Mouse (Mus musculus): Measurements from ENCODE around the gene BC030867. TPM values are rescaled to one million over a fixed set of nuclear protein-coding genes. Genes with fewer than 3 reads are reported as not detected.
"Not testable (repeated sequence)": the region's sequence is repeated elsewhere in the genome, so short reads cannot be mapped to it uniquely, and the experiment has no call there.

The BC030867 gene
- total RNA-seq, 2 experiments from 2014 or later, result 0.83 to 0.99 TPM

DNA sequence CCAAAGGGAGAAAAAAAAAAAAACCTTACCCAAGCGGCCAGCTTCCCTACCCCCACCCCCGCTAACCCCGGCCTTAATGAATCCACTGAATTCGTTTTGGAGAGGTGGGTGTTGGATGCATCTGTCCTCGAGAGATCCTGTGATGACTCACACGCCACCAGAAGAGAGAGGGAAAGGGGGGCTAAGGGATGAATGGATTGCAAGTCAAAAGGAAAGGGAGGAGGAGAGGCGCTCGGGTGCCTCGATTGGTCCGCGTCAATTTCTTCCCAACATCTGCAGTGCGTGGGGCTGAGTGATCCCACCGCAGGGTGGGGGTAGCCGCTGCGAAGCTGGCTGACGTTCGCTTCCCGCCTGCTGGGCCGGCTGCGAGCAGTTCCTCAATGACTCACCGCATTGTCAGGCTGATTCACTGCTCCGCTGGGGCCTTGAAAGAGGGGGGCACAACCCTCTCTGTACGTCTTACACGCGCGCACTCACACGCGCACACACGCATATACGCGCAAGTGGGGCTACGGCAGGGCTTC lies 3.7 kb upstream of the BC030867 start:
- peak; percentile 72 to 87 for DNase-seq (ENCODE audit: extremely low spot score in 1 of 2, low spot score in 2 of 2)
- intact Hi-C loops (cut with DNase I), result no loop called here

DNA sequence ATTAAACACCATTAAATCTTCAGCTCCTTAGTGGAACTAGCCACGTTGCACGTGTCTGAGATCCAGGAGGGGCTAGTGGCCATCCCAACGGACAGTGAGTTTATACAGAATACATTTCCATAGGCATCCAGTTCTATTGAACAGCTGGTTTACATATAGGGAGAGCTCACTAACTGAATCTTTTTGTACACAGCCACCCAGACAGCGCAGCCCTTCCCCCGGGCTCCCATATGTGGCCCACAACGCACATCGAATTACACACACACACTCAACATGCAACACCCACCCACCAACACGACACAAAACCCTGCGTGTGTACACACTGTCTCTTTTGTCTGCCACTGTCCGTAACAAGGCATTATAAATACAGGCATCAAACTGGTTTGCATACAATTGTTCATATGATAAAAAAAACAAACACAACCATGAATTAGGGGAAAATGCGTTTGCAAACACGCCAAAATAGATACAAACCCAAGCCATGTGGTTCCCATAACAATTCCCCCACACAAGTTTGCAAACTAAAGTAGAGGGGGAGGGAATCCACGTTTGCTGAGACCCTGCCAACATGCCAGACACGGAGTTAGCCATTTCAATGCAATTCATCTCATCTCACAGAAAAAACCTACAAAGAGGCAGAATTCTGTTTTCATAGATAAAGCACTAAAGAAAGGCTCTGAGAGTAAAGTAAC lies 3.0 kb upstream of the BC030867 start:
- intact Hi-C loops (cut with DNase I), result no loop called here
- no peak for DNase-seq (ENCODE audit: extremely low spot score in 1 of 2, low spot score in 2 of 2)

DNA sequence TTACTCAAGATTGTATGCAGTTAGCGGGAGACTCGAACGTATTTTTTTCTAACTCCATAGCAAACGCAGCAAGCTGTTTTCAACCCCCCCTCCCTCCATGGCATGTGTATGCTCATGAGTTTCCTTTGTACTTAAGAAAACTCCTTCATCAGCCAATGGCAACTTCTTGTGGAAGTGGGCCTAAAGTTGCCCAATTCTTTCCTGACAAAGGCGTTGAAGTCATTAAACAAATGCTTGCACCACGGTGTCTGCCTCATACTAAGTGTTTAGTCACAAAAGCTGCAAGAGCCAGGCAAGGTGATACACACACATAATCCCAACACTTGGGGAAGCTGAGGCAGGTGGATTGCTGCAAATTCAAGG lies 2.4 kb upstream of the BC030867 start:
- DNase-seq (ENCODE audit: extremely low spot score in 1 of 2, low spot score in 2 of 2), result no peak
- intact Hi-C loops (cut with DNase I), result no loop called here

DNA sequence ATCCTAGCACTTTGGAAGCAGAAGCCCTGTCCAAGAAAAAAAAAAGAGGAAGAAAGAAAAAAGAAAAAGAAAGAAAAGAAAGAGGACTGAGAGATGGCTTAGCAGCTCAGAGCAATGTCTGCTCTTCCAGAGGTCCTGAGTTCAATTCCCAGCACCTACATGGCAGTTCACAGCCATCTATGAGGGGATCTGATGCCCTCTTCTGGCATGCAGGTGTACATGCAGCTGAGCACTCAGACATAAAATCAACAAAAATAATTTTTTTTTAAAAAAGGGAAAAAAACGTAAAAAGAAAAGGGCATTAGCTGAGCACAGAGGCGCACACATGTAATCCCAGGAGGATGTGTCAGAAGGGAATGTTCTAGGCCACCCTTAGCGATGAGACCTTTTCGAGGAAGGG lies 1.8 kb upstream of the BC030867 start:
- intact Hi-C loops (cut with DNase I), result no loop called here
- DNase-seq (ENCODE audit: extremely low spot score in 1 of 2, low spot score in 2 of 2), result no peak

DNA sequence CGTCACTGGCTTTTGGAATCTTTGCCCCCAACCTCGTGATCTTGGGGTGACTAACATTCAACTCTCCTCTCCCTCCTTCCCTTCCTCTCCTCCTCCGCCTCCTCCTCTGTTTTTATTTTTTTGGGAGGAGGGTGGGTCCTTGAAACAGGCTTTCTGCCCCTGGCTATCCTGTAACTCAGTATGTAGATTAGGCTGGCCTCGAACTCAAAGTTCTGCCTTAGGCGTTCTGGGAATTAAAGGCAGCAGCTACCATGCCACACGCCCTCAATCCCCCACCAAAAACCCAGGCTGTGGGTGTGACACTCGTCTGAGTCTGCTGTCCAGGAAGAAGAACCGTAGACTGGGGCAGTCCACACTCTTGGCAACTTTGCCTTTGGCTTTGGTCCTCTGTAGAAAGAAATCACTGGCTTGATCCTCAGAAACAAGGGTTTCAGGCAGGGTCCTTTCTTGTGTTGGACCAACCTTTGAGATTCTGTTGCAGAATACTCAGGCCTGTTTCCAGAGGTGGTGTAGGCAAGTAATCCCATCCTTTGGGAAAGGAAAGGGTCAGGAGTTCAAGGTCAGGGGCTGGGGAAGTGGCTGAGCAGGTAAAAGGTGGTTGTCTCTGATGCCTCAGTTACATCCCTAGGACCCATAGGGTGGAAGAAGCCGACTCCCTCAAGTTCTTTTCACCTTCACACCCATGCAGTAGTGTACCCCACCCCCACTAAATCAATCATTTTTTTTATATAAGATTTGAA lies 839 bp downstream of the BC030867 start:
- intact Hi-C loops (cut with DNase I), result no loop called here
- DNase-seq (ENCODE audit: extremely low spot score in 1 of 2, low spot score in 2 of 2), result no peak

DNA sequence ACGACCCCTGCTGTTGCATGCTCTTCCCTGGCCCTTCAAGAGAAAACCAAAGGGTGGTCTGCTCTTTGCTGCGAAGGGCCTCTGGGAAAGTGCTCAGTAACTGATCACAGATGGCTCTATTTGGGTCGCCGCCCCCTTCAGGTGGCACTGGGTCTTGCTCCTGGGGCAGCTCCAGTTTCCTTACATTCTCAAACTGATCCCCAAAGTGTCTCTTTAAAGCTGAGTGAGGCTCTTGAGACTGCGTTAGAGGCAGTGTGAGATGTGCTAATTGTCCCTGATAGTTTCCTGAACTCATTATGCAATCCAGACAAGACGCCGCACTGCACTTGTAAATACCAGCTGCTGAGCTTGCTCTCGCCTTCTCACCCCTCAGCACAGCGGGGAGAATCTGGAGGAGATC lies 8.8 kb downstream of the BC030867 start:
- peak in 1 of 2 experiments; percentile 40 for DNase-seq (ENCODE audit: extremely low spot score in 1 of 2, low spot score in 2 of 2)
- intact Hi-C loops (cut with DNase I), result no loop called here

DNA sequence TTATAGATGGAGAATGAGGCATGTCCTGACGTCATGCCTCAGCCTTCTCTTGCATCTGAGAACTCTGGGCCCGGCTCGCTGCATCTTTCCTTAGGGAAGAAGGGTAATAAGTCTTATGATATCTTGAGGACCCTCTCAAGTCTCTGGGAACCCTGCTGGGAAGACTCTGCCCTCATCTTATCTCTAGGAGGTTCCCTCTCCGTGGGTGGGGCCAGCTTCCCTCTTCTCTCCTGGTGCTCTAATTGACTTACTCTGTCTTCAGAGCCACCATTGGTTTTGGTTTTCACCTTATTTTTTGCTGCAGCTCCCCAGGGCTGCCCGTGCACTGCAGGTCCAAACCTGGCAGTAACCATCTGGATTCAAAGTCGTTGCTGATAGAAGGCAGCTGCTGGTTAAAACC lies 9.4 kb downstream of the BC030867 start:
- intact Hi-C loops (cut with DNase I), result no loop called here
- no peak for DNase-seq (ENCODE audit: extremely low spot score in 1 of 2, low spot score in 2 of 2)

DNA sequence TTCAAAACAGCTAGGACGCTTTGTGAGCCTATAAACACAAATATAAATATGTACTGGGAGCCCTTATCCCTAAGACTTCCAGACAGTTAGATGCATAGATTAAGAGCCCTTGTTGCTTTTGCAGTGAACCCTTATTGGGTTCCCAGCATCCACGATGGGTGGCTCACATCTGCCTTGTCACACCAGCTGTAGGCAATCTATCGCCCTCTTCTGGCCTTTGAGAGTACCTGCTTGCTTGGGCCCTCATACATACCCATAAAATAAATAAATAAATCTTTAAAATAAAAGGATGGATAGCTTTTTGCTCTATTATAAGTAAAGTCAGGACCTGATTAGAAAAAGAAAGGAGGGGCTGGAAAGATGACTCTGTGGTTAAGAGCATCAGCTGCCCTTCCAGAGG lies 9.8 kb downstream of the BC030867 start:
- intact Hi-C loops (cut with DNase I), result no loop called here
- no peak for DNase-seq (ENCODE audit: extremely low spot score in 1 of 2, low spot score in 2 of 2)

DNA sequence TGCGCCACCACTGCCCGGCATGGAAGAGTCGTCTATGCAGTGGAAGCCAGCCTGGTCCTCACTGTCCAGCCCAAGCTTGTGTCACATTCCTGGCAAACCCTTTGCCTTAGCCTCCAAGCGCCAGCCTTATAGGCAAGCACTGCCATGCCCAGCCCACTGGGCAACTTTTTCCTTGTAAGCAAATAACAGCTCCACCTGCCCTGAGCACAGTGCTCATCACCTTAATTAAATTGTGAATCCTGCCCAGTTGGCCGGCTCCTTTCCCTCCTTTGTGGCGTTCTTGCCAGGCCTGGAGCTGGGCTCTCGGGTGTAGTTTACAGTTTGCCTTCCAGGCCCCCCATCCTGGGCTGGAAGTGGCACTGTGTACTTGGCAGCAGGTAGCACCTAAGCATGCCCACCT lies 14.5 kb downstream of the BC030867 start:
- intact Hi-C loops (cut with DNase I), result no loop called here

DNA sequence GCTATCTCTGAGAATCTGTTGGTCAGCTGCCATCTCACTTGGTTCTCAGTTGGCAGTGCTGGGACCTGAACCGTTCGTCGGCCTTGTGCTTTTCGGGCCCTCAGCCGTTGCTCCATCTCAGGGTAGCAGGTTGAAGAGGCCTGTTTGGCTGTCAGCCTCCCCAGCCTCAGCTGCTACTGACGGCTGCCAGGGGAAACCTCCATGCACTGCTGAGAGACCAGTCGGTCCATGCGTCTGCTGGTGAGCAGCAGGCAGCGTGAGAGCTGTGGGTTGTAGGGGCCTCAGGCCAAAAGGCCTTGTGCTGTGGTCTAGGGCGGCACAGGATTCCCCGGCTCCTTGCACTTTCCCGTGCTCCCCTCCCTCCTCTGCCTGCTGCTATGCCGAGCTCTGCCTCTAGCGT lies 17.1 kb downstream of the BC030867 start:
- intact Hi-C loops (cut with DNase I), result loop anchor here (5.0 kb wide), 2 partner anchors 109 to 159 kb away; partner anchors contain the start of genes Pyy and Tmem101
- DNase-seq (ENCODE audit: extremely low spot score in 1 of 2, low spot score in 2 of 2), result no peak

More for the DNA sequence above, 14.5 kb downstream of the BC030867 start:
- DNase-seq (ENCODE audit: extremely low spot score in 1 of 2, low spot score in 2 of 2), result no peak

DNA sequence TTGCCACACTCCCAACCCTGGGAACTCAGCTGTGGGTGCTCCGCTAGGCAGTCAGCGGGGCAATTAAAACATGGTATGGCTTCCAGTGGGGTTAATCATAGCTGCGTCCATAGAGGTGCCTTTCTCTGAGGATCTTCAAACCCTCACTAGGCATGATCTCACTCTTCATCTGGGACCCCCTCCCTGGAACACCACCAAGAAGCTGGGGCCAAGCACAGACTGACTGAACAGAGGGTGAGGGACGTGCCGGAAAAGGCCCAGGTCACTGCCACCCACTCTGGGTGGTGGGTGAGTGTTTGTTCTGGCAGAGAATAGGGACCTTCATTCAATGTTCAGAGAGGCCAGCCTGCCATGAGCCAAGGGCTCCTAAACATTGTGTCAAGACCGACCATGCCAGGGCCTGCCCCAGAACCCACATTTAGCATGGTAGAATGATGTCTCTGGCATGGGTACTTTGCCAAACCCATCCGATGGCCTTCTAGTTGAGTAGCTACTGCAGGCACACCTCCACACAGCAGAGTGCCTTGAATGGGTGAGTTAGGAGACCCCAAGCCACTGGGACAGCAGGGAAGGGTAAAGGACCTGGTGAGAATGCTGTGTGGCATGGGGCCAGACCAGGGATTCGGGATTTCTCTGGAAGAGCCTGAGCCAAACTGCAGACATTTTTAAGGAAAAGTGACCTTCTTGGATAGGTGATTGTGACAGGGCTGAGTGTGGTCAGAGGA lies 18.1 kb downstream of the BC030867 start:
- DNase-seq (ENCODE audit: extremely low spot score in 1 of 2, low spot score in 2 of 2), result no peak
- intact Hi-C loops (cut with DNase I), result loop anchor here (5.0 kb wide), 2 partner anchors 109 to 159 kb away; partner anchors contain the start of genes Pyy and Tmem101

DNA sequence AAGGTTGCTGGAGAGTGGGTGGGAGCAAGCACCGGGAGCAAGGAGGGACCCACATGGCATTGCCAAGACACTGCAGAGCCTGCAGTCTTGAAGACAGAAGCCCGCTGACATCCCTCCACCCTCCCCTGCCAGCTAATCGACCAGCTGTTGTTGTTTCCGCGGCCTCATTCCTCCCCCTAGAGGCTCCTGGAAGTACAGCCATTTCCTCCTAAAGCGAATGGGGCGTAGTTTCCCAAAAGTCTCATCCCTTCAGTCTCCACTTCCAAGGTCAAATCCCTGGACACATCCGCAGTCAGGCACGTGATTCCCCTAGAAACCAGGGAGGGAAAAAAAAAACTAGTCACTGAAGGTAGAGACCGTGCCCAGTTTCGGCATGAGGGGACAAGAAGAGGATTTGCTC lies 18.8 kb downstream of the BC030867 start:
- intact Hi-C loops (cut with DNase I), result loop anchor here (5.0 kb wide), 2 partner anchors 110 to 160 kb away; partner anchors contain the start of genes Pyy and Tmem101
- peak; percentile 60 to 84 for DNase-seq (ENCODE audit: extremely low spot score in 1 of 2, low spot score in 2 of 2)

DNA sequence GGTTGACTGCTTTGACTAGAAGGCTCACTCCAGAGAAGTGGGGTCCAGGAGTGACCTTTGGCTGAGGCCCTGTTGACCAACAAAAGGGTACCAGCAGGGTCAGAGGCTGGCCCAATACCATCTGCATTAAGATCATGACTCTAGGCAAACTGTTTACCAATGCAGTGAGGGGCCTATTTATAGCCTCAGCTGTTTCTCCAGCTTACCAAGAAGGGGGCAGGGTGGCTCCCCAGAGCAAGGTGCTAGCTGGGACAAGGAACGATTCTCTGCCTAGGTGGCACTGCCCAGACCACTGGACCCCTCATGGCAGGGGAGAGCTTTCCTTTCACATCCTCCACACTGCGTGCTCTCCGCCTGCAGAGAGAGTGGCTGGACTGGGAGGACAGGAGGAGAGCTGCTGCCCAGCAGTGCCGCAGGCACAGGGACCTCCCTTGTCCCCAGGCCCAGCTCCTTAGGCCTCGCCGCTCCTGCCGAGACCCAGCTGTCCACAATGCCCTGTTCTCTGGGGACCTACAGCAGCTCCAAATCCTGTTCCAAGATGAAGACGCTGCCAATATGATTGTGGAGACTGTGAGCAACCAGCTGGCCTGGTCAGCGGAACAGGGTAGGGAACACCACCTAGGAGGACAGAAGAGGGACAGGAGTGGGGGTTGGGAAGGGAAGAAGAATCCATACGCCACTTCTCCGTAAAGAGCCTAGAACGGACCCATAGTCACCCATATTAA lies 20.0 kb downstream of the BC030867 start, which contains the start of gene Asb16:
Gene Asb16 (plus strand): TSS at position 224 of the 725 bp plus-strand sequence.
- intact Hi-C loops (cut with DNase I), result loop anchor here (5.0 kb wide), 2 partner anchors 111 to 161 kb away; partner anchors contain the start of genes Pyy and Tmem101
- no peak for DNase-seq (ENCODE audit: extremely low spot score in 1 of 2, low spot score in 2 of 2)

DNA sequence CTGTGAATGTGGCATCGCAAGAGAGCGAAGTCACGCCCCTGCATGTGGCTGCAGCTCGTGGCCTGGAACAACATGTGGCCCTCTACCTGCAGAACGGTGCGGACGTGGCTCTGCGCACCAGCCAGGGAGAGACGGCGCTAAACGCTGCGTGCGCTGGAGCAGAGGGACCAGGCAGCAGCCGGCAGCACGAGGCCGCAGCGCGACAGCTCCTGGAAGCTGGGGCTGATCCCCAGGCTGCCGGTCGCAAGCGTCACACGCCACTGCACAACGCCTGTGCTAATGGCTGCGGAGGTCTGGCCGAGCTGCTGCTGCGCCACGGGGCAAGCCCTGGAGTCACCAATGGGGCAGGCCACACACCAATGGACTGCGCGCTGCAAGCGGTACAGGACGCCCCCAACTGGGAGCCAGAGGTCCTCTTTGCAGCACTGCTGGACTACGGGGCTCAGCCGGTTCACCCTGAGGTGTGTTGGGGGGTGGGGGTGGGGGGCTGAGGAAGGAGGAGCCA lies 27.8 kb downstream of the BC030867 start:
- DNase-seq (ENCODE audit: extremely low spot score in 1 of 2, low spot score in 2 of 2), result peak in 1 of 2 experiments; percentile 56
- intact Hi-C loops (cut with DNase I), result no loop called here

DNA sequence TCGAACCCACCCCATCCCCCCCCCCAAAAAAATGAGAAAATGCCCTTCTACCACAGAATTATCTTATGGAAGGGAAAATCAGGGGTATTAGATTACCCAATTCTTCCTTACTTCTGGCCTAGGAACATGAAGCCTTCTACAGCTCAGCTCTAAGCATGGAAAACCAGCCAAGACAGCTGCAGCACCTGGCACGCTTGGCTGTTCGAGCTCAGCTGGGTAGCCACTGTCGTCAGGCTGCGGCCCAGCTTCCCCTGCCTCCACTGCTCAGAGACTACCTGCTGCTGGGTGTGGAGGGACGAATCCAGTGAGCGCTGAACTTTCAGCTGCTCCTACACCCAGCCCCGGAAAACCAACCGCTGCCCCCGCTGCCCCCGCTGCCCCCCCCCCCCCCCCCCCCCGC lies 29.1 kb downstream of the BC030867 start:
- intact Hi-C loops (cut with DNase I), result no loop called here
- DNase-seq (ENCODE audit: extremely low spot score in 1 of 2, low spot score in 2 of 2), result no peak

DNA sequence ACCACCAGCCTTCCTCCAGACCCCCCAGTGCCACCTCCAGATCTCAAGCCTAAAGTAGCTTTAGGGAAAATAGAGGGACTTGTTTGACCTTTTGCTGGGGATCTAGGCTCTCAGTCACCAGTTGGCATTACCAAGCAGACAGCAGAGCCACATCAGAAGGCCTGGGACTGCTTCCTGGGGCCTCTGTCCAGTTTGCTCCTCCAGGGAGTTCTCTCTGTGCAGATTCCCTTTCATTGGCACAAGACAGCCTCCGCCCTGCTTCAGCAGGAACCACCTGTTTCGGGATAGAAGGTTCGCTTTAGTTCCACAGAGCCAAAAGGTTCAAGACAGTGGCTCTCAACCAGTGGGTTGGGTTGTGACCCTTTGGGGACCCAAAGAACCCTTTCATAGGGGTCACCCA lies 30.9 kb downstream of the BC030867 start:
- intact Hi-C loops (cut with DNase I), result no loop called here
- DNase-seq (ENCODE audit: extremely low spot score in 1 of 2, low spot score in 2 of 2), result no peak

DNA sequence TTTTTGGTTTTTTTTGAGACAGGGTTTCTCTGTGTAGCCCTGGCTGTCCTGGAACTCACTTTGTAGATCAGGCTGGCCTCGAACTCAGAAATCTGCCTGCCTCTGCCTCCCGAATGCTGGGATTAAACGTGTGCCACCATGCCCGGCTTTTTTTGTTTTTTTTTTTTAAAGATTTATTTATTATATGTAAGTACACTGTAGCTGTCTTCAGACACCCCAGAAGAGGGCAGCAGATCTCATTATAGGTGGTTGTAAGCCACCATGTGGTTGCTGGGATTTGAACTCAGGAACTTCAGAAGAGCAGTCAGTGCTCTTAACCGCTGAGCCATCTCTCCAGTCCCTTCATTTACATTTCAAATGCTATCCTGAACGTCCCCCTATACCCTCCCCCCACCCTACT lies 31.6 kb downstream of the BC030867 start:
- intact Hi-C loops (cut with DNase I); DNase-seq (ENCODE audit: extremely low spot score in 1 of 2, low spot score in 2 of 2): not testable (repeated sequence)

DNA sequence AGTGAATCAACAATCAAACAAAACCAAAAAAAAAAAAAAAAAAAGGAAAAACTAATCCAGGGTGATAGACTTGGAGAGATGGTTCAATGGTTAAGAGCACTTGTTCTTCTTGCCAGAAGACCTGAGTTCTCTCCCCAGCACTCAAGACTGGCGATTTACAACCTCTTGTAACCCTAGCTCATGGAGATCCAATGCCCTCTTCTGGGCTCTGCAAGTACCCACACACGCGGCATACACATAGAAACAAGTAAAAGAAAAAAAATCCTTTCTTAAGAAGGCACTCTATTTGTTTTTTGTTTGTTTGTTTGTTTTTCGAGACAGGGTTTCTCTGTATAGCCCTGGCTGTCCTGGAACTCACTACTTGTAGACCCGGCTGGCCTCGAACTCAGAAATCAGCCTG lies 35.2 kb downstream of the BC030867 start:
- DNase-seq (ENCODE audit: extremely low spot score in 1 of 2, low spot score in 2 of 2), result no peak
- intact Hi-C loops (cut with DNase I), result no loop called here

All from left cerebral cortex, postnatal 10 days (tissue).